Mouse (Mus musculus): ENCODE measurements around the gene Gm28891. TPM values are rescaled to one million over a fixed set of nuclear protein-coding genes. Genes with fewer than 3 reads are reported as not detected.
"Not testable (repeated sequence)": the region's sequence is repeated elsewhere in the genome, so short reads cannot be mapped to it uniquely, and the experiment has no call there.

Gm28891 gene
- not detected in 2 replicates for total RNA-seq (2021)
- long read RNA-seq, experiment 1, result 0 reads
- long read RNA-seq, experiment 2, result 0 reads

DNA sequence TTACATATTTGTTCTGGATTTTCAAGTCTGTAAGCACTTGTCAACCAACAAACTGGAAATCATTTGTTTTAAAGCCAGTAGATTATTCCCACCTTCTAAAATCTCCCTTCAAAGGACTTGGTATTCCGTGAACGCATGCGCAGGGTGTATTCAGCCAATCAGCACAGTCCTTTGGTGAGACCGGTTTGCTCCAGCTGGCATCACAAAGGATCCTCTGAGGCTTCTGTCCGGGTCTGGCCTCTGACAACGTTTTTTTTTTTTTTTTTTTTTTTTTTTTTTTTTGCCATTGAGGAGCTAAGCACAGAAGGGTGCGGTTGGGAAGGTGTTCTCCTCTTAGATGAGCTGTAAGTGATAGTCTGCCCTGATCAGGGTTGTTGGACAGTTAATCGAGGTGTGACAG lies at the start of gene Gm28891:
Gene Gm28891, plus strand, starts transcription at position 301 of the 400 bp plus-strand sequence.
- not testable (repeated sequence) for DNase-seq
